Mouse (Mus musculus) frontal cortex, postnatal 25 days (tissue): ENCODE measurements at regions not wholly inside any gene's neighbourhood (a gene's known extent, or its start where the extent isn't known, plus 50 kb on each side); places are given as distances from the start of the nearest gene placed in this dataset.

Source experiments
- DNase-seq, 2 experiments: peaks; one replicate each; pipeline ENCODE4 v3.0.0; 2022; ENCODE audit warnings: low spot score in 2 of 2

DNA sequence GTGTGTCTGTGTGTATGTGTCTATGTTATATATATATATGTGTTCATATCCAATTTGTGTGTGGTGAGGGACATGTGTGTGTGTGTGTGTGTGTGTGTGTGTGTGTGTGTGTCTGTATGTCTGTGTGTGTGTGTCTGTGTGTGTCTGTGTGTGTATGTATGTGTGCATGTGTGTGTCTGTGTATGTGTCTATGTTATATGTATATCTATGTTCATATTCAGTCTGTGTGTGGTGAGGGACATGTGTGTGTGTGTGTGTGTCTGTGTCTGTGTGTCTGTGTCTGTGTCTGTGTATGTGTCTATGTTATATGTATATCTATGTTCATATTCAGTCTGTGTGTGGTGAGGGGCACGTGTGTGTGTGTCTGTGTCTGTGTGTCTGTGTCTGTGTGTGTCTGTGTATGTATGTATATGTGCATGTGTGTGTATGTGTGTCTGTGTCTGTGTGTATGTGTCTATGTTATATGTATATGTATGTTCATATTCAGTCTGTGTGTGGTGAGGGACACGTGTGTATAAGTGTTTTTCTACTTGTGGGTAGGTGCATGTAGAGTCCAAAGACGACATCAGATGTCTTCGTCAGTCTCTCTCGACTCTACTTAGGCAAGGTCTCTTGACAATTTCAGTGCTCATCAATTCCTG lies 370.5 kb upstream of the Slc7a11 start:
- no peak for DNase-seq

DNA sequence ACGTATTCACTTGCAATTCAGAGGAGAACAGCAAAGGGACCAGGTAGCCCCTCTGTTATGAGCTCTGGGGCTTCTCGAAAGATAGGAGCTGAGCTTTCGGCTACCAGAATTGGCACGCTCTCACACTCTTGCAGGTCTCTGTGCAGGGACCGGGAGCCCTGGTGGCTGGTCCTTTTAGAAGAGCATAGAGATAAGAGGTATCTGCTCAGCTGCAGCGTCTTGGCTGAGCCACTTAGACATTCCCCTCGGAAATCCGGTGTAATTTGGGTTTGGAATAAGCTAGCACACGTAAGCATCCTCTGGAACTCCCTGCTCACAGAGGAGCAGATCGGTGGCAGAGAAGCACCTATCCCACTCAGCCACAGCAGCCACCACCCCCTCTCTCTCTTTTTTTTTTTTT lies 372.3 kb upstream of the Slc7a11 start:
- DNase-seq: no peak

DNA sequence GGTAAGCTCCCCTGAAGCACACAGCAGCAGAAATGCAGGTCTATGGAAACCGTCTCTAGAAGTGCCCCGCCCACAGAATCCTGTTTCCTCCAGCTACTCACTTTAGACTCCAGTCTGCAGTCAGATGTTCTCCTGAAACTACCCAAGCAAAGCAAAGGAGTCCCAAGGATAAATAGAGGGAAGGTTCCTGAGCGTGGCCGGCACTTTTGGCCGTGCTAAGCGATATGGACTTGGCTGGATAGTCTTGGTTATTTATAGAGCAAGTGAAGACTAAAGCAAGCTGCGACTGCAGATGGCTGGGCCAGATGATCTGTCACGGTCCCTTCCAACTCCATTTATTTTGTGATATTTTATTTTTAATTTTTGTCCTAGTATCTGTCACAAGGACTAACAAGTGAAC lies 373.1 kb upstream of the Slc7a11 start:
- peak in 1 of 2 experiments; percentile 23 for DNase-seq

DNA sequence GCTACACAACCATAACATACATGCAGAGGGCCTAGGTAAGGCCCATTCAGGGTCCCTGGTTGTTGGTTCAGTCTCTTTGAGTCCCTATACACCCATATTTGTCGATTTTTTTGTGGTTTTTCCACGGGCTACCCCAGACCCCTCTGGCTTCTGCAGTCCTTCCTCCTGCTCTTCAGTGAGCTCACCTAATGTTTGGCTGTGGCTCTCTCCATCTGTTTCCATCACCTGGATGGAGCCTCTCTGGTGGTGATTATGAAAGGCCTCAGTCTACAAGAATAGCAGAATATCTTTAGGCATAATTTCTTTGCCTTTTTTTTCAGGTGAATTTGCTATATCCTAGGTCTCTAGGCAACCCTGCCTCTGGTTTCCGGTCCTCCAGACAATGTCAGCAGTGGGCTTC lies 373.9 kb upstream of the Slc7a11 start:
- no peak for DNase-seq

DNA sequence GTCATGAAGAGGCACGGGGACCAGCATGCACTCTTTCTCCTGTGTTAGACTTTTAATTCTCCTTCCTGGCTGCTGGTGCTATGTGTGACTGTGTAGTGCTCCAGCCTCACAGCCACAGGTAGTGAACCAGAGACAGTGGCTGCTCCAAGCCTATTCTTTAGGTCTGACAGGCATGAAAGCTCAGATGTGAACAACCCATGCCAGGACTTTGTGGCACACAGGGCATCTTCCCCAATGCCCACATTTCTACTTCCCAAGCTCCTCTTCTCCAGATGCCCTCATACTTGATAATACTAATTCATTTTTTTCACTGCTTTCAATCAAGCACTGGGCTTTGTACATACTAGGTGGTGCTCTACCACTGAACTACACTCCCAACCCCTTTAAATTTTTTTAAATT lies 377.4 kb upstream of the Slc7a11 start:
- no peak for DNase-seq

DNA sequence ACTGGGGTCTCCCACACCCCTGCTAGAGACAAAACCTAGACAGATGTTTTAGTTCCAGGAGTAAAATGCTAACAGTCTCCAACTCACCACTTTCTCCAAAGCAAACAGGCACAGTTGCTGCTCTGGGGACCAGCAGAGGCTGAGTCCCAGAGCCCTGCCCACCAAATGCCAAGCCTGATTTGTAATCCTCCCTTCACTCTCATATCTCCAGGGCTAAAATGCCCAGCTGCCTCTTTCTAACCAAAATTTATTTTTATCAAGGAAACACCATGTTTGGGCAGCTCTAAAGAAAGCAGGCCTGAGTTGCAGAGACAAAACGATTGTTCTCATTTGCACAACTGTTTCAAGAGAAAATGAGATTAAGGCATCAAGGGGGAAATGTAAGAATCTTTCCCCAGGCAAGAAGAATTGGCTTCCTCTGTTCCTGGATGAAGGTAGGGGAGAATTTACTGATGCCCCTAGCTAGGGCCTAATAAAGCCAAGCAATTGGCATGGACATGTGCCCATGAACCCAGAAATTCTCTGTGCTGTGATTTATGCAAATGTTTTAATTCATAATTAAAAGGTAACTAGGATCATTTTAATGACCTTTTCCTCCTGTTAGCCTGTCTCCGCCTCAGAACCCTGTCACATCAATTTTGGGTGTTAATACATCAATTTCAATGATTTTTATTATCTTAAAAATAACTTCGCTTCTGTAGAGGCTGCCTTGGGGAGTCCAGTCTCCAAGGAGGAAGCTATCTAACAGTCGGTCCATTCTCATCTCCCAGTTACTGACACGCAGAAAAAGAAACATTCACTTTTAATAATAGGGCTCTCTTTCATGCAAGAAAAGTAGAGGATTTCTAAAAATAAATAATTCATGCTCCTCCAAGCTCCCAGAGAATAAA lies 382.4 kb upstream of the Slc7a11 start:
- no peak for DNase-seq

- DNase-seq: no peak
Observed at GRCm38 (mm10) chr3:50826424-50826819, 383.0 kb upstream of the Slc7a11 start.

DNA sequence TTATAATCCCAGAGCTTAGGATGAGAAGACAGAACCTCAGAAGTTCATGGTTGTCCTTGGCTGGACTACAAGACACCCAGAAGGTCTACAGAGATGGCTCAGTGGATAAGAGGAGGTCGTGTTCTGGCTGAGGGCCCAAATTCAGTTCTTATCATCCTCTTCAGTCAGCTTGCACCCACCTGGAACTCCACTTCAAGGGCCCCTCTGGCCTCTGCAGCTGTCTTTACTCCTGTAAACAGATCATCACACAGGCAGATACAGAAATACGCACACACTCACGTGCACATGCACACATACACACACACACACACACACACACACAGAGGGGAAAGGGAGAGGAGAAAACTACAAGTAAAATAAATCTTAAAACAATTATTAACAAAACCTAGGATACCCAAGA lies 385.8 kb upstream of the Slc7a11 start:
- DNase-seq: no peak

DNA sequence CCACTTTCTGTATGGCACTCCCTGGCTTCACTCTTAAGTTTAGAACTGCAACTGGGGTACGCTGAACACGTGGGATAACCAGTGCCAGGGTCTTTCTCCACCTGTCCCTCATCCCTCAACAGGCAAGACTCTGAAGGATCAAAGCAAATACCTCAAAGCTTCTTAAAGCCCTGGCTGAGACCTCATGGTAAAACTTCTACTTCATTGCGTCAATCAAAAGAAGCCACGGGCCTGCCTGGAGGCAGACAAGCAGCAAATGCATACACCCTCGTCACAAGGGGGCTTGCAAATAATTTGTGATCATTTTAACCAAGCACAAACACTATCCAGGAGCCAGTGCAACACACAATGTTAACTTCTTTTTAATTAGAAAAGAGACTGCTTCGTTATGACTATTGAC lies 387.0 kb upstream of the Slc7a11 start:
- no peak for DNase-seq

DNA sequence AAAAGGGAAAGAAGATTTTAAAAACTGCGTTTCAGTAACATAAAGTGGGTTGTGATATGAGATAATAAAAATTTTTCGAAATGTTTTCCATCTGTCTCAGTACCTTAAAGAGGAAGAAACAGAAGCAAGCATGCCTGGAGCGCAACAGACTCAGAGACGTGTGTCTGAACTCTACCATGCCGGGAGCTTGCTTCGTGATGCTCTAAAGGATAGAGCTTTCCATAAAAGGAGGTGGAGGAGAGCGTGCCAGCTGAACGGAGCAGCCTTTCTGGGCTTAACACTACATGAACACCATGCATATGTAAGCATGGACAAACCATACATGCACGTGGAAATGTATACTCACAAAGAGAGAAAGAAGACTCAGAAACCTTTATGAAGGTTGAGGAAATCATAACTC lies 387.5 kb upstream of the Slc7a11 start:
- DNase-seq: no peak

- no peak for DNase-seq
Observed at GRCm38 (mm10) chr3:50842216-50842615, 382.0 kb upstream of the Noct start.

DNA sequence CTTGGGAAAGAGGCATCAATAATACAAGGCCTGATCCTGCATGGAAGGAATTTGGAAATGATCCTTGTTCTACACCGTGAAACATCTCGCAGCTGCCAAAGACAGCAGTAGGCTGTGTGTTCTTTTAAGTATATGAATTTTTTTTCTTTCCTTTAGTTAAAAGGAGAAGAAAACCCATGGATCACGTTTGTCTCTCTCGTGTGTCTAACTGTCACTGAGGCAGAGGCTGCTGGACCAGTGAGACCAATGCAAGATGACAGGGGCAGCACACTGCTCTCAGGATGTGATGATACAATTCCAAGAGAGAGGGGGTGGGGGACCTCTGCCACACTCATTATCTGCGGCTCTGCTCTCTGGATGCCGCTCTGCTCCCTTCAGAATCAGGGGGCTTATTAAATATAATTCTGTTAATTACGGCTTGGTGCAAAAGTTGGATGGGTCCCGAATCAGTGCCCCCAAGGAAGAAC lies 379.4 kb upstream of the Noct start:
- no peak for DNase-seq

DNA sequence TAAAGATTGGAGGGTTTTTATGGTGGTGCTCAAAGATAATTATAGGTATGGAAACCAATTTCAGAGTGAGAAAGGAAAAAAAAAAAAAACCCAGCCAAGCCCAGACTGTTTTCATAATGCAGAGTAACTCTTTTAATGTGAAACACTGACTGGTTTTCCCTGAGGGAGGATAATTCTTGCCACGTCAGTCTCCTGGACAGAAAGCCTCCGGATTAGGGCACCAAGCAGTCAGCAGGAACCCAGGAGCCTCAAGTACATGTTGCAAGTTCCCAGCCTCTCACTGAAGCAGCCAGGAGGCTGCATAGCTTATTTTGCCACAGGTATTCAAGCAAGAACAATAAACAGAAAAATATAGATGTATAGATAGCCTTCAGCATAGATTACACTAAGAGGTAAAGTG lies 378.9 kb upstream of the Noct start:
- DNase-seq: no peak

GRCm38 (mm10) chr3:50848528-50848927 lies 375.7 kb upstream of the Noct start:
- DNase-seq: no peak

- DNase-seq: no peak
Observed at GRCm38 (mm10) chr3:50851083-50851637, 373.1 kb upstream of the Noct start.

DNA sequence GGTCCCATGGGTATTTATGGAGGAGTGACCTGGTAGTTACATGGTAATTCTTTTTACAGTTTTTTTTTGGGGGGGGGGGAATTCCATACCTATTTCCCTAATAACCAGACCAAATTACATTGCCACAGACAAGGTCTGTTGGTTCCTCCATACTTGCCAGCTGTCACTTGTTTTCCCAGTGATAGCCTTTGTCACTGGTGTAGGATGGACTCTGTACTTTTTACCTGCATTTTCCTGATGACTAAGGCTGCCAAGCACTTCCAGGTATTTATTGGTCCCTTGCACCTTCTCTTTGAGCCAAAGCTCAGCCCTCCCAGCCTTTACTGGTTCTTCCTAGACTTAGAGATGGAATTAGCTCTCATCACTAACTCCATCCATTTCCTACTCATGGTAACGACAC lies 357.1 kb upstream of the Noct start:
- no peak for DNase-seq

DNA sequence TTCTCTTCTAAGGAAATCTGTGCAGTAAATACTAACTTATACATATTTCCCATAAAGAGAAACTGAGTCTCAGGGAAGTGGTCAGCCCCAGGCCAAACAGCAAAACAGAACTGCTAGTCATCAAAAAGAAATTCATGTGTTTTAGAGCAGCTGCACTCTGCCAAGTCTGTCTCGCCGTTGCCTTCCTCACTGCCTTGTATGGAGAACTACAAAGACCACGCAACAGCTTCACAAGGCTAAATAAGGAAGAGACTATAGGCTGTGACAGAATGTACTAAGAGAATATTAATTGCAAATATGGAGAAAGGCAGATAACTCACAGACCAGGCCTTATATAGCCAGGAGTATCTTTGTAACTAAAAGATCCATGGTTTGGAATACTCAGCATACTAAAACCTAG lies 355.0 kb upstream of the Noct start:
- no peak for DNase-seq

DNA sequence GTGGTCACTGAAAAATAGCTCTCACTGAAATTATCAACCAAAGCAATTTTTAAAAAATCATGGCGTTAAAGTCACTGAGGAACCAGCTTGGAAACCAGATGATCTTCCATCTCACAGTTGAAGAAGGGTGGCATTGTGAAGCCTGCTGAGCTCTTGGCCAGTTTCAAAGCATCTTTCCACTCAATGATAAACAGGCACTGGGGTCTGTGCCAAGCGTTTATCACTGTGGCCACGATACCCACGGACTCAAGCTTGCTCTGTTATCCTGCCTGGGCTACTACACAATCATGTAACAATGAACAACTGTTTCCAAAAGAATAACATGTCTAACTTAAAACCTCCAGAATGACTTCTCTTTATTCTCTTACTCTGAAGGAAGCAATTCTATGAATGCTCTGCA lies 345.2 kb upstream of the Noct start:
- DNase-seq: no peak

GRCm38 (mm10) chr3:50879595-50879994 lies 344.7 kb upstream of the Noct start:
- no peak for DNase-seq

DNA sequence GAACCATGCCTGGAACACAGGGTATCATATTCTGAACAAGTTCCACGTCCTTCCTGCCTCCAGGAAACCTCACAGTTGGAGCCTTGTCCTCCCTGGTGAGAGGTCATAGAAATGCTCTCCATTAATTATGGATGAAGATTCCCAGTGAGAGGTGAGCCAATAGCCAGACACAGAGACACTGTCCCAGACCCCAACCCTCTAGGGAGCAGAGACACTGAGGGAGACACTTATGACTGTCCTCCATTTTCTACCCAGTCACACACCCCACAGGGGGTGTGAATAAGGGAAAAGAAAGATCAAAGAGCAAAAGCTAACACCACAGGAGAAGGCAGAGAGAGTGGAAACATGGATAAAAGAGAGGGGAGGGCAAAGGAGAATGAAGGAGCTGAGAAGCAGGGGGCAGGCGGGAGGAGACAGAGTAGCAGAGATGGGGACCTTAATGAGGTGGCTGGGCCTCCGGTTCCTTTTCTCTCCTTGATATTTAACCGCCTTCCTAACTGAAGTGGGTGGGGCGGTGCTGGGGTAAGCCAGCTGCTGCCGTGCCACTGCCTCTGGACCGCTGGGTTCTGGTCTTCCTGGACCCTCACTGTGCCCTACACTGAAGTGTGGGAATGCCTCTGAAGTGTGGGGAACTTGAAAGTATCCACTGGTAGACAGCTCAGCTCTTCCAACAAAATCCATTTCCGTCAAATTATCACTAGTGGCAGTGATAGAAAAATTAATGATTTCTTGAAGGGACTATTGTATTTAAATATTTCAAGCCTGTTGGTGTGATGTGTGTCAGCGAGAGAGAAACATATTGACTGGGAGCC lies 342.6 kb upstream of the Noct start:
- no peak for DNase-seq

GRCm38 (mm10) chr3:50882249-50882733 lies 342.0 kb upstream of the Noct start:
- DNase-seq: no peak

- no peak for DNase-seq
Observed at GRCm38 (mm10) chr3:50886336-50886735, 337.9 kb upstream of the Noct start.
